Mouse (Mus musculus) hematopoietic multipotent progenitor cell, adult 10-12 weeks (in vitro differentiated cells): ENCODE results near the gene Ptgs1. TPM values are rescaled to one million over a fixed set of nuclear protein-coding genes. Genes with fewer than 3 reads are reported as not detected.

Experiments used
- polyA plus RNA-seq: library from polyadenylated mRNA; stranded (reverse); fragments of >175 nt; gene quantifications from 2 replicates; pipeline ENCODE4 v1.2.3, GENCODE M21; 2012; ENCODE audit warnings: low replicate concordance

Ptgs1 gene
- polyA plus RNA-seq, result 13.3 and 13.6 TPM in 2 replicates

DNA sequence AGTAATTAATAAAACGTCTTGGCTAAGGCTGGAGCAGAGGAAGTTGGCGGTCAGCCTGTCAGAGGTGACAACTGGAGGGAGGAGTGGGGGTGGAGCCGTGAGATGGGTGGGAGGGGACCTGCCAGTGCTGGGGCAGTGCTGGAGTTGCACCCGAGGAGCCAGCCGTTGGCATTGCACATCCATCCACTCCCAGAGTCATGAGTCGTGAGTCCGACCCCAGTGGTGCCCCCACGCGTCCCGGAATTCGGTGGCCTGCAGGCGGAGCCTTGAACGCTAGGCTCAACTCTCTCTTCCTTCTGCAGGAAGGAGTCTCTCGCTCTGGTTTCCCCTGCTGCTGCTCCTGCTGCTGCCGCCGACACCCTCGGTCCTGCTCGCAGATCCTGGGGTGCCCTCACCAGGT, at the start of gene Ptgs1:
TSS of gene Ptgs1 (plus strand) at position 61 of the 400 bp plus-strand sequence.

Other genes with a start within 250 kb of the Ptgs1 start
- 28.6 and 33.6 TPM in 2 replicates for gene Ndufa8, start 181.0 kb upstream of the Ptgs1 start, polyA plus RNA-seq
- gene Morn5, start 181.0 kb upstream of the Ptgs1 start, polyA plus RNA-seq, result not detected in 2 replicates
- gene Lhx6, start 125.0 kb upstream of the Ptgs1 start, polyA plus RNA-seq, result 0.15 TPM in 1 of 2 replicates, not detected in the other
- gene Mrrf, start 94.0 kb upstream of the Ptgs1 start, polyA plus RNA-seq, result 0.77 and 1.1 TPM in 2 replicates
- gene Rbm18, start 93.7 kb upstream of the Ptgs1 start, polyA plus RNA-seq, result 10.2 and 12.1 TPM in 2 replicates
- gene Olfr338, start 143.1 kb downstream of the Ptgs1 start, polyA plus RNA-seq, result not detected in 2 replicates
- not detected in 2 replicates for gene Olfr339, start 188.5 kb downstream of the Ptgs1 start, polyA plus RNA-seq
- not detected in 2 replicates for gene Olfr340, start 222.2 kb downstream of the Ptgs1 start, polyA plus RNA-seq